Mouse (Mus musculus): ENCODE results near the gene Ccdc141. TPM values are rescaled to one million over a fixed set of nuclear protein-coding genes. Genes with fewer than 3 reads are reported as not detected.

Ccdc141 gene
- polyA plus RNA-seq, 1 experiment from 2014 or later: 9.1 TPM

DNA sequence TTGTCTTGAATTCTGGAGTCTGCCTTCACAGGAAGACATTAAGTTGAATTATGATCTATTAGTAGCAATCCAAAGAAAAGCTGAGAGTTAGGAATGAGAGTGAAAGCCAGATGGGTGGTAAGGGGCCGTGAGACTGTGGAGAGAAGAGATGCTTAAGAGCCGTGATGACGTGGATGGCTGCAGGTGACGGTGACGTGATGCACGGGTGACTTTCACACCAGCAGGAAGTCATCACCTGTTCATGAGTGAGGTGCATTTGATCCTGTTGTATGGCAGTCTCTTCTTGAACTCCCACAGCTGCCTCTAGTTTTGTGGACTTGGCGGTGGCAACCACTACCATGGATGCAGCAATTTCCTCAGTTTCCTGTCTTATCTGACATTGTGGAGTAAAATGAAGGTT, 204.9 kb downstream of the Ccdc141 start:
- Histone ChIP-seq H3K9me3 (no peaks in the 10 kb centered on the region), H3K4me1 (replicated peaks) (no peaks in the 10 kb centered on the region), H3K27ac (replicated peaks) (no peak overlapping the region), H3K9ac (no peak overlapping the region), H3K4me3 (no peak overlapping the region), H3K4me2 (no peak overlapping the region), H3K36me3 (no peaks in the 10 kb centered on the region), H3K27me3 (no peaks in the 10 kb centered on the region; the same call in 1 of the 2 replicates)
- ATAC-seq (ENCODE audit: low read depth): no peak
- 87% methylated on average over 7 of the region's 7 CpGs for WGBS

DNA sequence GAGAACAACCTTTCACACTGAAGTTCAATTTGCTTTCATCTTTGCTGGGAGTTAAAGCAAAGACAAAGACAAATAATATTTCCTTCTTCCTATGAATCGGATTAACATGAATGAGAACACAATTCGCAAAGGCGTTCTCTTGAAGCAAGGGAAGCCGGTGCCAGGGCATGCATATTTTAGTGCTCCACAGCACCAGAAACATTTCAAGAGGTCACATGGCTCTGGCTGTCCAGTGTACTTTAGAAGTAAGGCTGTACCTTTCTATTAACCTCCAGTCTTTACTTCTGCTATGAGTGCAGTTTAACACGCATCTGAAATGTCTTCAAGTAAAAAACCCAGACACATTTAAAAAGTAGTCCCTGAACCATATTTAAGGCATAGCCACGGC, 208.4 kb downstream of the Ccdc141 start:
- Histone ChIP-seq H3K9ac (no peak overlapping the region), H3K4me2 (no peak overlapping the region), H3K27ac (replicated peaks) (no peak overlapping the region), H3K4me3 (no peak overlapping the region), H3K27me3 (no peaks in the 10 kb centered on the region), H3K36me3 (no peaks in the 10 kb centered on the region), H3K4me1 (replicated peaks) (no peaks in the 10 kb centered on the region), H3K9me3 (no peaks in the 10 kb centered on the region)
- no peak for ATAC-seq (ENCODE audit: low read depth)
- WGBS: 87% methylated on average over 6 of the region's 6 CpGs

- Histone ChIP-seq H3K36me3 (no peaks in the 10 kb centered on the region), H3K27ac (replicated peaks) (no peak overlapping the region), H3K4me2 (no peak overlapping the region), H3K27me3 (no peaks in the 10 kb centered on the region), H3K9me3 (no peaks in the 10 kb centered on the region), H3K4me3 (no peak overlapping the region), H3K9ac (no peak overlapping the region), H3K4me1 (replicated peaks) (no peaks in the 10 kb centered on the region)
- 88% methylated on average over 10 of the region's 10 CpGs for WGBS
- ATAC-seq (ENCODE audit: low read depth): no peak
These were observed 208.9 kb downstream of the Ccdc141 start for GRCm38 (mm10) chr2:76961420-76962044.

Small RNA genes lying within 50 kb of the gene (microRNA-seq; reads per million reads assigned to microRNA genes)
- gene Gm44360: not detected

Other genes with a start within 250 kb of the Ccdc141 start
- gene Ttn, start 188.1 kb downstream of the Ccdc141 start, polyA plus RNA-seq (2015; fragmentation: Nextera tagmentation; extraction: Ambion mirVana): 3.9 and 9.3 TPM in 2 replicates
- 30.8 and 33.6 TPM in 2 replicates for gene Sestd1, start 110.0 kb upstream of the Ccdc141 start, polyA plus RNA-seq (2015; fragmentation: Nextera tagmentation; extraction: Ambion mirVana)

All from neural tube, embryonic 13.5 days (tissue).